Mouse (Mus musculus) megakaryocyte-erythroid progenitor cell, adult 5 weeks (primary cell): ENCODE data around the gene Tet3. TPM values are rescaled to one million over a fixed set of nuclear protein-coding genes. Genes with fewer than 3 reads are reported as not detected.

Experiments used
- polyA plus RNA-seq: library from polyadenylated mRNA; stranded (reverse); fragments of >175 nt; gene quantifications from 2 replicates; pipeline ENCODE4 v1.2.3, GENCODE M21; 2012

Gene Tet3
- polyA plus RNA-seq, result 39.0 and 49.7 TPM in 2 replicates

DNA sequence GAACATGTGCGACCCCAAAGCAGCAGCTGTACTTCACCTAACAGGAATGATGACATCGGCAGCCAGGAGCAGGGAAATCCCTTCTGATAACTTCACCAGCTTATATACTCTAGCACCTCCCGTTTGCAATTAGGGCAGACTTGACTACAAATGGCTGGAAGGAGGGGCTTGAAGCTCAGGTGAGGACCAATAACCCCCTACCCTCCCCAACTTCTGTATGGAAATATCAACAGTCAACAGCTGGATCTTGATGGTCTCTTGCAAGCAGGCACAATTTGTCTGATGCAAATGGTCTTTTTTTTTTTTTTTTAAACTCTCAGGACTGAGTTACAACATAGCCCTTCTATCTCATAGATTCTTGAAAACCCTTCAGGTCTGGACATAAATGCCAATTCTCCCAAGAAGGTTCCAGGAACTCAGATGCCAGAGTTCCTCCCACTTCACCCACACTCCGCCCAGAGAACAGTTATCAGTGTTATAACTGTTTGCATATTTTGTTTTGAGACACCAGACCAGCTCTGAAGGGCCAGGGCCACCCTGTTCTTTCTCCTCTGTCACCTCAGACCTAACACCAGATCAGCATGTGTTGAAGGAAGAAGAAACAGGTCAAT lies at the start of gene Tet3:
TSS of gene Tet3 (minus strand) at position 51 of the 611 bp plus-strand sequence.

DNA sequence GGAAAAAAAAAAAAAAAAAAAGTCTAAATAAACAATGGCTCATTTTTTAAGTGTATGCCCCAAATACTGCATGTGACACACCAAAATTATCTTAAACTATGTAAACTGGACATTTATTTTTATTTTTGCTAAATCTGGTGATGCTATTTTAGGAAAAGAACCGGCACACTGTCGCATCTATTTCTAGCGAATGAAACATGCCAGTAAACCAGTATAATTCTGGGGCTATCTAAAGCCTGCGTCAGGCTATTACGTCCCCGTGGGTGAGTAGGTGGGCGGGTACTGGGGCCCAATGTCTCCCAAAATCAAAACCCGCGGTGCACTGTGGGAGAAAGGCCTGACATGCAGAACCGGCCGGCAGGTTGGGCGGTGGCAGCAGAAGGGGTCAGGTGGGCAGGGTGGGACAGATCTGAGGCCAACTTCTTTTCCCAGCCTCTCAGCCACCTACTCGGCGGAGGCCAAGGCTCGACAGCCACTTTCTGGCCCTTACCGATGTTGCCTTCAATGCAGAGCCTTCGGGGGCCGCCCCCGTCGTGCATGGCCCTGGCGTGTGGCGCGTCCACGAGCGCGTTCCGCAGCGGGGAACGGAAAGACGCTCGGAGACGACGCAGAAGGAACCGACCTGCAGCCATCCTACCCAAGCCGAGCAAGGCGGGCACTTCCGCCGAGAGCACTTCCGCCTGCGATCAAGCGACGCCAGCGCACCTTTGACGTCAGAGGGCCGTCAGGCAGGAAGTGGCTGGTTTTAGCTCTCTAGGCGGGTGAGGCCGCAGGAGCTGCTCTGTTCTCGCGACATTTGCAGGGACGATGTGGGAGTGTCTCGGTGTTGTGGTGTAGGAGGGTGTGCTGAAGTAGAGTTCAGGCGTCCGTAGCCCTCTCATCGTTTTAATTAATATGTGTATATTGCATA lies 47.6 kb upstream of the Tet3 start, which contains the start of gene Dguok:
TSS of gene Dguok (minus strand) at position 712 of the 910 bp plus-strand sequence.

DNA sequence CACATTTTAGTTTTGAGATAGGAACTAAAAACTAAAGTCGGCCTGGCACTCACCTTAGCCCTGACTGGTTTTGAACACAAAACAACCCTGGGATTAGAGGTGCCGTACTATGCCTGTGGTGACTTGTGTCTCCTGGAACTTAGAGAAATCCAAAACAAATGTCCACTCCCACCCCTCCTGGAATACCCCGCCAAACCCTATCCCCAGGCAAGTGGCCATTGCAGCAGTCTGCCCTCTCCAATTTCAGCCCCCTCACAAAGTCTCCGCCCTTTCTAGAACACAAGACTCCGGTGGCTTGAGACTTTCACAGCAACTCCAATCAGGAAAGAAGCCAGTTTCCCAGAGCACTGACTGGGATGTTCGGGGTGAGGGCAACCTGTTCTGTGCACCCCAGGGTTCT lies 110.0 kb downstream of the Tet3 start, which contains the start of gene Bola3:
TSS of gene Bola3 (plus strand) at position 275 of the 400 bp plus-strand sequence.

DNA sequence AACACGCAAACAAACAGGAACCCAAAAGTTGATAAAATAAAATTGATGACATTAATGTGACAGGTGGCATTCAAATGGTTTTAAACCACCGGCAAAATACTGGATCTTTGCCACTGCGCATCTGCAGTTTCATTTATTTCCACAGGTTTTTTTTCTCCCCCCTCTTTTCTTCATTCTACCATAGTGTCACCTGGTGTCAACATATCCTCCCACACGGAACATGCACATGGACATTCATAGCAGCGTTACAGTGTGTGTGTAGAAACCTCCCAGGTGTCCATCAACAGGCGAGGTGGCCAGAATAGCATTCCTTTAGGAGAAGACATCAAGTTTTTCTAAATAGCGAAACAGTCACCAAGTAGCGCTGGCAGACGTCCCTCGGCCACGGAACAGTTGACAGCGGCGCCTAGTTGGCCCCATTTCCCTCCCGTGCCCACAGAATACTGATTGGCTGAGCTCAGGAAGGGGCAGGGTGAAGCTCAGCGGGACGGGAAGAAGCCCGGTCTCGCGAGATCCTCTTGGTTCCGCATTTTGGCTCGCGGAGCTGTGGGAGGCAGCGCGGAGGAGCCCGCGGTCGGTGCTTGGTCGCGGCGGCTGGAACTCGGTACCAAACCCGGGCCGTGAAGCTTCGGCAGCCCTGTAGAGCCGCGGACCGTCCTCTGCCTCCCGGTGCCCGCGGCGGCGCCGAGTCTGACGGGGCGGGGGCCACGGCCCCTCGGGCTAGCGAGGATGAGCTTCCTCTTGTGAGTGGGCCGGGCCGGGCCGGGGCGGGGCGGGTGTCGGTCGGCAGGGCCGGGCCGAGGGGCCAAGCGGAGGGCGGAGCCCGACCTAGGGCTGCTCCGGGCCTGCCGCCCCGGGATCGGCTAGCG lies 133.1 kb downstream of the Tet3 start, which contains the start of the genes Mthfd2 and Mob1a:
TSS of gene Mthfd2 (minus strand) at position 384 of the 869 bp plus-strand sequence.
TSS of gene Mob1a (plus strand) at position 492 of the 869 bp plus-strand sequence.

Other genes with a start within 250 kb of the Tet3 start
- 0.46 and 0.62 TPM in 2 replicates for gene Slc4a5, start 239.3 kb downstream of the Tet3 start, polyA plus RNA-seq
- gene Mthfd2, start 133.2 kb downstream of the Tet3 start, polyA plus RNA-seq, result 12.6 and 17.0 TPM in 2 replicates
- 80.4 and 99.8 TPM in 2 replicates for gene Mob1a, start 133.1 kb downstream of the Tet3 start, polyA plus RNA-seq
- 24.8 and 34.2 TPM in 2 replicates for gene Bola3, start 109.9 kb downstream of the Tet3 start, polyA plus RNA-seq
- gene Dguok, start 47.9 kb upstream of the Tet3 start, polyA plus RNA-seq, result 18.6 and 20.8 TPM in 2 replicates
- not detected in 2 replicates for gene Actg2, start 77.2 kb upstream of the Tet3 start, polyA plus RNA-seq
- gene Stambp, start 113.6 kb upstream of the Tet3 start, polyA plus RNA-seq, result 2.0 and 2.2 TPM in 2 replicates
- not detected in 2 replicates for gene Clec4f, start 197.1 kb upstream of the Tet3 start, polyA plus RNA-seq
- not detected in 2 replicates for gene Cd207, start 218.8 kb upstream of the Tet3 start, polyA plus RNA-seq